Mouse (Mus musculus): ENCODE measurements around the gene Rpn1. TPM values are rescaled to one million over a fixed set of nuclear protein-coding genes. Genes with fewer than 3 reads are reported as not detected.
A peak's percentile ranks its signal among the peaks of the same experiment; 100 is the strongest.

The Rpn1 gene
- polyA plus RNA-seq, 1 experiment from 2014 or later: 302 TPM

DNA sequence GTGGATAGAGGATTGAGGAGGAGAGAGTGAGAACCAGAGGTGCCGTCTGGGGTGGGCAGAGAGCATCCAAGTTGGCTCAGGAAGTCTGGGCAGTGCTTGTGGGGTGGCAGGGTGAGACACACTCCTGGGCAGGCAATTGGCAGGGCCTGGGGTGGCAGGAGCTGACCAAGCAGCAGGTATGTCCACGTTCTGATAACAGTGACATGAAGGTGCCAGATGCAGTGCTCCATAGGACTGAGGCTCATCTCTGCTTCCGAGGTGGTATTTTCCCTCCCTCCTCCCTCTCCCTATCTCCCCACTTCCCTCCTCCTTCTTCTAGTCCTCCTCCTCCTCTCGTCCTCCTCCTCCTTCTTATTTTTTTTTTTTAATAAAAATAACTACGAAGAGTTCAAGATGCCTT lies 47.2 kb downstream of the Rpn1 start:
- WGBS: 38% methylated on average over 5 of the region's 5 CpGs
- H3K27ac ChIP-seq (replicated peaks): no peak overlapping the region
- DNase-seq (ENCODE audit: low spot score): no peak
- no peak overlapping the region for H3K4me3 ChIP-seq
- no peaks in the 10 kb centered on the region for H3K36me3 ChIP-seq (replicated peaks)
- H3K4me1 ChIP-seq: peaks cover 32% of the 10 kb centered on the region
- H3K27me3 ChIP-seq (replicated peaks; ENCODE audit: low read depth, poor library complexity, severe bottlenecking): peaks cover 65% of the 10 kb centered on the region
- no peaks in the 10 kb centered on the region for H3K9me3 ChIP-seq

DNA sequence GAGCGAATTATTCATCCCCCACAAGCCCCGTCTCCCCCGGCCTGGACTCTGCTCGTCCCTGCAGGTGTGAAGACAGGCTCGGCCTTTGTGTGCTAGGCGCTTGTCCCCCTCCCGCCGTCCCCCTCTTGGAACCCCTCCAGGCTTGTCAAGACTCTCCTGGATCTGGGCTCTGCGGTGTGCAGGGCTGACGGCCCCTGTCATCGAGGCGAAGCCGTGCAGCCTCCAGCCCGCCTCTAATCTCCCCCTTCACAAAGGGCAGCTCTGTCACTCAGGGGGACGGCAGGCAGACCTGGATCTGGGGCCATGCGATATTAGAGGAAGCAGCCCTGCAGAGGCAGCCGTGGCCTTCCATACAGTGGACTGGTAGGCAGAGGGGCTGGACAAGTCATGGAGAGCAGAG lies 47.8 kb downstream of the Rpn1 start:
- peaks cover 68% of the 10 kb centered on the region for H3K27me3 ChIP-seq (replicated peaks; ENCODE audit: low read depth, poor library complexity, severe bottlenecking)
- 3% methylated on average over 17 of the region's 17 CpGs for WGBS
- H3K36me3 ChIP-seq (replicated peaks): no peaks in the 10 kb centered on the region
- peaks cover 37% of the 10 kb centered on the region for H3K4me1 ChIP-seq
- H3K9me3 ChIP-seq: no peaks in the 10 kb centered on the region
- DNase-seq (ENCODE audit: low spot score): peak; percentile 52
- peak overlapping the region; percentile 39 for H3K4me3 ChIP-seq
- peak overlapping the region; percentile 32; the same call in 1 of the 2 replicates for H3K27ac ChIP-seq (replicated peaks)

DNA sequence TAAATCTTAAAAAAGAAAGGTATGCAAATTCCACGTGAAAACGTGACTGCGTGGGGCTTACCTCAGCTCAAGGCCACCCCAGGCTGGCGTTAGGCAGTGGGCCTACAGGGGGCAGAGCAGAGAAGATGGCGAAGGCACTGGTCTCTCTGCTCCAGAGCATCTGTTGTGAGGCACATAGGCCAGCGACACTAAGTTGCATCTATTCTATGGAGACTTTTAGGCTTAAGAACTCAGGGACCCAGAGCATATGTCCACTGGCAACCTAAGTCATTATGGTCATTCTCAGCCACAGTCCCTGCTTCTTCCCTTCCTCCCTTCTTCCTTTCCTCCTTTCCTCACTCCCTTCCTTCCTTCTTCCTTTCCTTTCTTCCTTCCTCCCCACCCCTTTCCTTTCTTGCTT lies 48.8 kb downstream of the Rpn1 start:
- no peak overlapping the region for H3K27ac ChIP-seq (replicated peaks)
- H3K9me3 ChIP-seq: no peaks in the 10 kb centered on the region
- no peak overlapping the region for H3K4me3 ChIP-seq
- H3K27me3 ChIP-seq (replicated peaks; ENCODE audit: low read depth, poor library complexity, severe bottlenecking): peaks cover 78% of the 10 kb centered on the region
- no peaks in the 10 kb centered on the region for H3K36me3 ChIP-seq (replicated peaks)
- DNase-seq (ENCODE audit: low spot score): no peak
- H3K4me1 ChIP-seq: peaks cover 46% of the 10 kb centered on the region
- 77% methylated on average over 6 of the region's 6 CpGs for WGBS

DNA sequence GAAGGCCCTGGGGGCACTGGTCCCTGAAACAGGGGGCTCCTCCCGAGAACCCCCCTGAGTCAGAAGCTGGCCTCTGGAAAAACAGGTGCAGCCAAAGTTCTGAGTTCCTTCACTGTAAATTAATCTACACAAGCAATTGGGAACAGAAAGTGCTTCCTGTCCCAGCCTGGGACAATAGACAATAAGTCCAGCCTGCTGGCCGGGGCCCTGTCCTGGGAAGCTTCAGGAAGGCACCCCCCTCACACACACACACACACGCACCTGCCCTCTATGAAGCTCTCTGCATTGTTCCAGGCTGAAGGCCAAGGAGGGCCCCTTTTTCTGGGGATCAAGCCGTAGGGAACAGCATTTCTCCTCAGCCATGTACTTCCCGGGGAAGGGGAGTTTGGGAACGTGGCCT lies 49.6 kb downstream of the Rpn1 start:
- H3K4me3 ChIP-seq: no peak overlapping the region
- H3K27me3 ChIP-seq (replicated peaks; ENCODE audit: low read depth, poor library complexity, severe bottlenecking): peaks cover 83% of the 10 kb centered on the region
- no peak for DNase-seq (ENCODE audit: low spot score)
- H3K9me3 ChIP-seq: no peaks in the 10 kb centered on the region
- H3K27ac ChIP-seq (replicated peaks): no peak overlapping the region
- peaks cover 53% of the 10 kb centered on the region for H3K4me1 ChIP-seq
- 61% methylated on average over 6 of the region's 6 CpGs for WGBS
- no peaks in the 10 kb centered on the region for H3K36me3 ChIP-seq (replicated peaks)

DNA sequence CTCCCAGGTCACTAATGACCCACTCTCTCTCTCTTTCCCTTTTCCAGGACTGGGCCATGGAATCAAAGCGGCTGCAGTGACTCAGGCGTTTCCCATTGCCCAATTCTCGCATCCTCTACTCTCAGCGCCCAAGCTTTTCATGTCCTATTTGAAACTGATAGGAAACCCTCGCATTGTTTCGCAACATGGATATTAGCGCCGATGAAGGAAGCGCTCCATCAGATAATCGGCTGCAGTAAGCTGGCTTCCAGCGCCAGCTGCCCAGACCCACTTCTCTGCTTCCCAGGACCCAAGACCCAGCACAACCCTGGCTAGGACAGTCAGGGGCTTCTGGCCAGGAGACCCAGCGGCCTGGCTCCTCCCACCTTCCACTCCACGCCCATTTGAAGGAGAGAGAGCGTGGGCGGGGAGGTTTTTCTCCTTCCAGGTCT lies 51.9 kb downstream of the Rpn1 start:
- Histone ChIP-seq H3K4me1 (peaks cover 62% of the 10 kb centered on the region), H3K27ac (replicated peaks) (peak overlapping the region; percentile 37; the same call in 1 of the 2 replicates), H3K27me3 (replicated peaks; ENCODE audit: low read depth, poor library complexity, severe bottlenecking) (peaks cover 69% of the 10 kb centered on the region), H3K9me3 (no peaks in the 10 kb centered on the region), H3K36me3 (replicated peaks) (no peaks in the 10 kb centered on the region), H3K4me3 (peak overlapping the region; percentile 39)
- 32% methylated on average over 15 of the region's 15 CpGs for WGBS
- DNase-seq (ENCODE audit: low spot score): peak; percentile 54

DNA sequence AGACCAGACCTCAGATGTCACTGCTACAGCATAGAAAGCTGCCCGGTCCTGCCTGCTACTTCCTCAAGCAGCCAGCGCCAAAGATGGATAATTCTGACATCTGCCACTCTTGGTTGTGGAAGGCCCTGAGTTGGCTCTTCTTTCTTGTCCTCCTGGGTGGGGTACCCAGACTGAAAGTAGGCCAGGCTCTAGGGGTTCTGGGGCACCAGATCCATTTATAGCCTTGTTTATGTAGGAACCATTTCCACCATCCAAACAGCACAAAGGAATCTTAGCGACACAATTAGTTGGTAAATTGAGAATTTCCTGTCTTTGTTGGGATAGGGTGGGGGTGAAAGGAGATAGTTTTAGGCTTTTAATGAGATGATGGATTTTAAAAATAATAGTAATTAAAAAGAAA lies 54.2 kb downstream of the Rpn1 start:
- Histone ChIP-seq H3K9me3 (no peaks in the 10 kb centered on the region), H3K36me3 (replicated peaks) (no peaks in the 10 kb centered on the region), H3K4me1 (peaks cover 47% of the 10 kb centered on the region), H3K4me3 (no peak overlapping the region), H3K27me3 (replicated peaks; ENCODE audit: low read depth, poor library complexity, severe bottlenecking) (peaks cover 48% of the 10 kb centered on the region), H3K27ac (replicated peaks) (no peak overlapping the region)
- 72% methylated on average over 3 of the region's 3 CpGs for WGBS
- no peak for DNase-seq (ENCODE audit: low spot score)

DNA sequence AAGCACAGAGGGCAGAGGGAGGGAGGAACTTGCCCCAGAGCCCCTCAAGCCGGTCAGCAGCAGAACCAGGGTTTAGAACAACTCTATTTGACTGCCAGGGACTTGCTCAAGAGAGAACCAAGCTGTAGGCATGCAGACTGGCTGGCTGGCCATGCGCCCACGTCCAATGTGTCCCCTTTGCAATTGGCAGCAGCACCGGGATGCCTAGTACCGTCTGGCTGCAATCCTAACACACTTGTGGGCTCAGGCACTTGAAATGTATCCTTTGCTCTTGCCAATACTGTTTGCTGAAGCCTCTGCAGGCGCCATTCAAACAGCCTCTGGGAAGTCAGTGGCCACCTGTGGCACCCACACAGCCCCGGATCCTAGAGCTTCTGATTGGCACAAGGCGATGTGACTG lies 56.0 kb downstream of the Rpn1 start:
- DNase-seq (ENCODE audit: low spot score): no peak
- Histone ChIP-seq H3K4me1 (peaks cover 40% of the 10 kb centered on the region), H3K27ac (replicated peaks) (no peak overlapping the region), H3K27me3 (replicated peaks; ENCODE audit: low read depth, poor library complexity, severe bottlenecking) (peaks cover 33% of the 10 kb centered on the region), H3K9me3 (no peaks in the 10 kb centered on the region), H3K36me3 (replicated peaks) (no peaks in the 10 kb centered on the region), H3K4me3 (no peak overlapping the region)
- WGBS: 72% methylated on average over 8 of the region's 8 CpGs

DNA sequence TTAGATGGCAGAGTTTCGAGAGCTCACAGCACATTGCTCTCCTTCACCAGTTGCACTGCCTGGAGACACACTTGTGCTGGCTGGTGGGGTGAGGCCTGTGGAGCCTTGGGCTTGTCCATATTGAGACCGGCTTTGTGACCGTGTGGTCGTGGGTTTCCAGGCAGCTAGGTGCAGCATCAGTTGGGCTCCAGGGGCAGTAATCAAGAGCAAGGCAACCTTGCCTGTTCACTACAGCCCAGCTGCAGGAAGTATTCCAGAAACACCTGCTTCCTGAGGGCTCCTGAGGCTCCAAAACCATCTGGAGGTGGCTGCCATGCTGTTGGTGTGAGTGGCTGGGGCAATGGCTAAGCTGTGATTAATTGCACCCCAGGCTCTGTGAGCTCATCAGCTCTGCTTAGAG lies 61.5 kb downstream of the Rpn1 start:
- no peak for DNase-seq (ENCODE audit: low spot score)
- no peaks in the 10 kb centered on the region for H3K9me3 ChIP-seq
- H3K36me3 ChIP-seq (replicated peaks): no peaks in the 10 kb centered on the region
- no peak overlapping the region for H3K4me3 ChIP-seq
- 79% methylated on average over 4 of the region's 4 CpGs for WGBS
- H3K27me3 ChIP-seq (replicated peaks; ENCODE audit: low read depth, poor library complexity, severe bottlenecking): 0 out of 2 replicates have a peak, but pooled peaks cover 6% of the 10 kb centered on the region
- peaks cover 2% of the 10 kb centered on the region for H3K4me1 ChIP-seq
- H3K27ac ChIP-seq (replicated peaks): no peak overlapping the region

DNA sequence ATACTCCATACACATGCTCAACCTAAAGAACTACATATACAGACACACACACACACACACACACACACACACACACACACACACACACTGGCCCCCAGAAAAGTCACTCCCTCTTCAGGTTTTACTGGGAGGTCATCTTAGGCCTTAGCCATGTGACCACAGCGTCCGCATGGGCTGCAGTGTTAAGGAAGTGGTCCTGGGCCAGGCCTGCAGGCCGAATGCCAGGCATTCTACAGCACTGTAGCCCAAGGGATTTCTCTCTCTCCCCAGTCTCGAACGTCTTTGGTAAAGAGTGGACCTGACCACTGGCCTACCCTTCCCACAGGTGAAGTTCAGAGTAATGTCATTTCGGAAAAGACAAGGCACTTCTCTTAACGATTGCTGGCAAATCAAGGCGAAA lies 62.3 kb downstream of the Rpn1 start:
- Histone ChIP-seq H3K9me3 (no peaks in the 10 kb centered on the region), H3K27ac (replicated peaks) (no peak overlapping the region), H3K4me3 (no peak overlapping the region), H3K36me3 (replicated peaks) (no peaks in the 10 kb centered on the region), H3K4me1 (no peaks in the 10 kb centered on the region; the same call in 1 of the 2 replicates), H3K27me3 (replicated peaks; ENCODE audit: low read depth, poor library complexity, severe bottlenecking) (0 out of 2 replicates have a peak, but pooled peaks cover 6% of the 10 kb centered on the region)
- WGBS: 76% methylated on average over 8 of the region's 8 CpGs
- DNase-seq (ENCODE audit: low spot score): no peak

DNA sequence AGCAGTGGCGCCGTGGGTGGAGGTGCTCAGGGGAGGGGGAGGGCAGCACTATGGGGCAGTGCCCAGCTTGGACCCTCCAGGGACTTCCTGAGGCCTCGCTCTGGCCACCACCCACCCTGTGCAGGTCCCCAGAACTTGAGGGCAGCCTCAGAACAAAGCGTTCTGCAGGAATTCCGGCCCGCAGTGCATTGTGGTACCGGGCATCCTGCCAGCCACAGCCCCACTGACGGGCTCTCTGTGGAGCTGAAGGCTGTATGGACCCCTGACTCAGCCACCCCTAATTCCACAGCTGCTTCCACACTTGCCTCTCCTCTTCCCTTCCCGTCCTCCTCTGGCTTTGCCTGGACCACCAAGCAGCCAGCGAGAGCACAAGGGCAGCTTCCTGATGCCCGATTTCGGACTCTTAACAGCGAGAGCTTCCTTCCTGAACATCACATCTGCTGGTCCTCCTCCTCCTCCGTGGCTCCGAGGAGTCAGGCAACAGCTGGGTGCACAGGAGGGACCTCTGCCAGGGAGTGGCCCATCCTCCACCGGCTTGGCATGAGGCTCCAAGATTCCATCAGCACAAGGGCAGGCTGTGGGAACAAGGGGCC lies 63.2 kb downstream of the Rpn1 start:
- no peak for DNase-seq (ENCODE audit: low spot score)
- Histone ChIP-seq H3K9me3 (no peaks in the 10 kb centered on the region), H3K27ac (replicated peaks) (no peak overlapping the region), H3K36me3 (replicated peaks) (no peaks in the 10 kb centered on the region), H3K4me3 (no peak overlapping the region), H3K4me1 (no peaks in the 10 kb centered on the region; the same call in 1 of the 2 replicates), H3K27me3 (replicated peaks; ENCODE audit: low read depth, poor library complexity, severe bottlenecking) (0 out of 2 replicates have a peak, but pooled peaks cover 6% of the 10 kb centered on the region)
- WGBS: 83% methylated on average over 16 of the region's 16 CpGs

DNA sequence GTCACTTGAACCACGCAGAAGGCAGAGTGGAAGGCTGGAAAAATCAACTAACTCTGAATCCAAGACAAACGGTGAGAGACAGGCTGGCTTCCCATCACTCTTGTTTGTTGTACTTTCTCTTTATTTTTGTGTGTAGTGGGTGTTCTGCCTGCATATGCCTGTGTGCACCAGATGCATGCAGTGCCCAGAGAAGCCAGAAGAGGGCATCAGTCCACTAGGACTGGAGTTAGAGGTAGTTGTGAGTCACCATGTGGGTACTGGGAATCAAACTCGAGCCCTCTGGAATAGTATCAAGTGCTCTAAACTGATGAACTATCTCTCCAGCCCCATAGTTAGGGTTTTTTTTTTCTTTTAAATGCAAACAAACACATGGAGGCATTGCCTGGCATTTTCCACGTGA lies 67.1 kb downstream of the Rpn1 start:
- Histone ChIP-seq H3K27me3 (replicated peaks; ENCODE audit: low read depth, poor library complexity, severe bottlenecking) (0 out of 2 replicates have a peak, but pooled peaks cover 6% of the 10 kb centered on the region), H3K36me3 (replicated peaks) (no peaks in the 10 kb centered on the region), H3K27ac (replicated peaks) (no peak overlapping the region), H3K4me3 (no peak overlapping the region), H3K9me3 (no peaks in the 10 kb centered on the region), H3K4me1 (no peaks in the 10 kb centered on the region; the same call in 1 of the 2 replicates)
- no peak for DNase-seq (ENCODE audit: low spot score)
- 76% methylated on average over 4 of the region's 4 CpGs for WGBS

DNA sequence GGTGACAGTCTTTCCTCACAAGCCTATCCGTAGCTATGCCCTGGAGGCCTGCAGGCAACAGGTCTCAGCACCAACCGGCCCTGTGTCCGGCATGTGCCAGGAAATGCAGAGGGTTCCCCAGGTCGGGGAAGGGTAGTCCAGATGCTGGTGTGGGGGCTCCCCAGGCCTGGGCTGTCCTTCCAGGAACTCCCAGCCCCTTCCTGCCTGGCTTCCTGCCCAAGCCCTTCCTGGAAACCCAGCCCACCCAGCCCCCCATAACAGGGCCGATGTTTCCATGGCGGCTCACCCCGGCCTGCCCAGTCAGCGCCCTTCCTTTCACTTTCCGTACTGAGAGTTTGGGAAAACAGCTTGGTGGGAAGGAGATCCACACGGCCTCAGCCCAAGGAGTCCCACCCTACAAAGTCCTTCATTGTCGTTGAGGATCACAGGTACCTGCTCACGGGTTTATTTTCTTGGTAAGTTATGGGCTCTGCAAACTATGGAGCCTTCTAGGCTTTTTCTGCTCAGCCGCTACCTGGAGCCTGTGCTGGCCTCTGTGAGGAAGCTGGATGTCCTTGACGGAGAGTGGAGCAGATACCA lies 67.9 kb downstream of the Rpn1 start:
- Histone ChIP-seq H3K4me3 (no peak overlapping the region), H3K9me3 (no peaks in the 10 kb centered on the region), H3K36me3 (replicated peaks) (no peaks in the 10 kb centered on the region), H3K27ac (replicated peaks) (no peak overlapping the region; the same call in 1 of the 2 replicates), H3K27me3 (replicated peaks; ENCODE audit: low read depth, poor library complexity, severe bottlenecking) (0 out of 2 replicates have a peak, but pooled peaks cover 5% of the 10 kb centered on the region), H3K4me1 (no peaks in the 10 kb centered on the region; the same call in 1 of the 2 replicates)
- no peak for DNase-seq (ENCODE audit: low spot score)
- WGBS: 82% methylated on average over 14 of the region's 14 CpGs

DNA sequence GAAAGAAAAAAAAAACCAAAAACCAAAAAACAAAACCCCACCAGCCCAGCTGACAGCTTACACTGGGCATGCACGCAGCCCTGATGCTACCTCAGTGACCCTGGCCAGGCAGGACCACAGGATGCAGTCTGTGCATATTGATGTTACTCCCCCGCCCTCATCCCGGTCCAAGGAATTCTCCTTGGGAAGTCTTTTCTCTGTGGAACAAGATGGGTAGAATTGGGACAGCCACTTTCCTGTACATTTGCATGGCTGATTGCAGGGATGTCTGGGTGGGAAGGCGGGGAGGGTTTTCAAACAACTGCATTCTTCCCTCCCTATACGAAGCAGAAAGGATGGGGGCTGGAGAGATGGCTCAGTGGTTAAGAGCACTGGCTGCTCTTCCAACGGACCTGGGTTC lies 68.7 kb downstream of the Rpn1 start:
- no peak overlapping the region for H3K4me3 ChIP-seq
- WGBS: 79% methylated on average over 6 of the region's 6 CpGs
- H3K9me3 ChIP-seq: no peaks in the 10 kb centered on the region
- H3K36me3 ChIP-seq (replicated peaks): no peaks in the 10 kb centered on the region
- no peak overlapping the region for H3K27ac ChIP-seq (replicated peaks)
- no peaks in the 10 kb centered on the region for H3K27me3 ChIP-seq (replicated peaks; ENCODE audit: low read depth, poor library complexity, severe bottlenecking)
- no peaks in the 10 kb centered on the region for H3K4me1 ChIP-seq
- no peak for DNase-seq (ENCODE audit: low spot score)
